Mouse (Mus musculus) lung, adult 2 months (tissue): Measurements from ENCODE around the gene Irf2bp1. TPM values are rescaled to one million over a fixed set of nuclear protein-coding genes. Genes with fewer than 3 reads are reported as not detected.

Source experiments
- DNase-seq: peaks from one replicate; pipeline ENCODE4 v3.0.0; 2022
- H3K4me1 ChIP-seq: fragments of 200-500 bp; 2 replicates; pipeline ENCODE4 v1.6.1; 2011; ENCODE audit warnings: low read length; ENCODE audit not compliant: control insufficient read depth, insufficient read depth
- H3K4me3 ChIP-seq: fragments of 200-500 bp; replicated peaks from 2 replicates; pipeline ENCODE3; 2011; ENCODE audit warnings: low read depth, mild to moderate bottlenecking, control low read depth, low read length; ENCODE audit errors: extremely low read depth
- CTCF ChIP-seq: fragments of 200-500 bp; IDR thresholded peaks from 2 replicates; pipeline ENCODE4 v1.5.1; 2011; ENCODE audit warnings: mild to moderate bottlenecking, low read length, control low read depth; ENCODE audit not compliant: insufficient read depth
- POLR2A ChIP-seq: fragments of 200-500 bp; IDR thresholded peaks from 2 replicates; pipeline ENCODE4 v1.6.1; 2011; ENCODE audit warnings: low read depth, mild to moderate bottlenecking, control low read depth, low read length, borderline replicate concordance; ENCODE audit errors: extremely low read depth
- WGBS: fragments of 180-500 bp; shearing (Covaris S2); methylation state at CpG from one replicate; pipeline ENCODE4 v1.1.7; 2018; 5-methylcytosine and 5-hydroxymethylcytosine counted together
- polyA plus RNA-seq: library from polyadenylated mRNA; depleted of rRNA; stranded (reverse); fragments of >200 nt; gene quantifications from 2 replicates; pipeline ENCODE4 v1.2.3, GENCODE M21; 2012; rRNA removed

Gene Irf2bp1
- polyA plus RNA-seq, 1 experiment, result 34.7 TPM

GRCm38 (mm10) chr7:19048006-19048527 is 44.2 kb downstream of the Irf2bp1 start:
- TF ChIP-seq CTCF (no peak), POLR2A (no peak)
- Histone ChIP-seq H3K4me3 (no peak overlapping the region), H3K4me1 (no peaks in the 10 kb centered on the region)
- 83% methylated on average over 14 of the region's 14 CpGs for WGBS
- DNase-seq, result no peak

GRCm38 (mm10) chr7:19049252-19049651 is 45.4 kb downstream of the Irf2bp1 start:
- WGBS, result 91% methylated on average over 5 of the region's 5 CpGs
- DNase-seq, result no peak
- H3K4me1 ChIP-seq, result no peaks in the 10 kb centered on the region
- TF ChIP-seq CTCF (no peak), POLR2A (no peak)
- H3K4me3 ChIP-seq, result no peak overlapping the region

GRCm38 (mm10) chr7:19050172-19050571 is 46.3 kb downstream of the Irf2bp1 start:
- WGBS, result 75% methylated on average over 8 of the region's 8 CpGs
- no peak for DNase-seq
- TF ChIP-seq CTCF (no peak), POLR2A (no peak)
- Histone ChIP-seq H3K4me3 (no peak overlapping the region), H3K4me1 (no peaks in the 10 kb centered on the region)

- no peak for TF ChIP-seq POLR2A
- no peak for TF ChIP-seq CTCF
- H3K4me3 ChIP-seq, result no peak overlapping the region
- WGBS, result 45% methylated on average over 4 of the region's 4 CpGs
- H3K4me1 ChIP-seq, result no peaks in the 10 kb centered on the region
- DNase-seq, result no peak
Observed at GRCm38 (mm10) chr7:19051161-19051560, 47.3 kb downstream of the Irf2bp1 start.

GRCm38 (mm10) chr7:19052345-19053135 is 48.7 kb downstream of the Irf2bp1 start:
- TF ChIP-seq POLR2A (no peak), CTCF (no peak)
- 89% methylated on average over 15 of the region's 15 CpGs for WGBS
- Histone ChIP-seq H3K4me3 (no peak overlapping the region), H3K4me1 (no peaks in the 10 kb centered on the region)
- DNase-seq, result no peak

GRCm38 (mm10) chr7:19053136-19053532 is 49.3 kb downstream of the Irf2bp1 start:
- WGBS, result 84% methylated on average over 7 of the region's 7 CpGs
- no peaks in the 10 kb centered on the region for H3K4me1 ChIP-seq
- H3K4me3 ChIP-seq, result no peak overlapping the region
- DNase-seq, result no peak
- TF ChIP-seq CTCF (no peak), POLR2A (no peak)

GRCm38 (mm10) chr7:19054047-19054776 is 50.4 kb downstream of the Irf2bp1 start, which contains the start of gene Rsph6a:
Rsph6a (plus strand) TSS chr7:19054690.
- TF ChIP-seq POLR2A, result no peak
- TF ChIP-seq CTCF, result peak; percentile 42
- 51% methylated on average over 33 of the region's 33 CpGs for WGBS
- no peak within 1 kb of the TSS for H3K4me3 ChIP-seq
- no peak for DNase-seq
- H3K4me1 ChIP-seq, result no peaks in the 10 kb centered on the region

GRCm38 (mm10) chr7:19054777-19055076 is 50.9 kb downstream of the Irf2bp1 start:
- TF ChIP-seq POLR2A (no peak), CTCF (no peak)
- no peak for DNase-seq
- 77% methylated on average over 9 of the region's 9 CpGs for WGBS
- Histone ChIP-seq H3K4me3 (no peak overlapping the region), H3K4me1 (no peaks in the 10 kb centered on the region)

GRCm38 (mm10) chr7:19055108-19055507 is 51.3 kb downstream of the Irf2bp1 start:
- TF ChIP-seq POLR2A, result no peak
- TF ChIP-seq CTCF, result no peak

More at GRCm38 (mm10) chr7:19055108-19055507, 51.3 kb downstream of the Irf2bp1 start:
- 85% methylated on average over 8 of the region's 8 CpGs for WGBS
- Histone ChIP-seq H3K4me3 (no peak overlapping the region), H3K4me1 (no peaks in the 10 kb centered on the region)
- no peak for DNase-seq

Other genes with a start within 250 kb of the Irf2bp1 start
- gene Psg19, start 205.5 kb upstream of the Irf2bp1 start, polyA plus RNA-seq, result 0.07 TPM in 1 of 2 replicates, not detected in the other
- 0.27 and 1.1 TPM in 2 replicates for gene Psg17, start 182.4 kb upstream of the Irf2bp1 start, polyA plus RNA-seq
- gene Mill2, start 164.1 kb upstream of the Irf2bp1 start, polyA plus RNA-seq, result 17.1 and 27.9 TPM in 2 replicates
- gene Pglyrp1, start 132.7 kb upstream of the Irf2bp1 start, polyA plus RNA-seq, result 46.7 and 112 TPM in 2 replicates
- 22.7 and 26.9 TPM in 2 replicates for gene Ccdc61, start 93.6 kb upstream of the Irf2bp1 start, polyA plus RNA-seq
- 4.2 and 5.0 TPM in 2 replicates for gene Nova2, start 78.2 kb upstream of the Irf2bp1 start, polyA plus RNA-seq
- gene Nanos2, start 16.6 kb upstream of the Irf2bp1 start, polyA plus RNA-seq, result 0.07 and 0.09 TPM in 2 replicates
- 7.2 and 10.2 TPM in 2 replicates for gene Mypop, start 12.8 kb upstream of the Irf2bp1 start, polyA plus RNA-seq
- gene Foxa3, start 19.5 kb downstream of the Irf2bp1 start, polyA plus RNA-seq, result 0.39 and 0.60 TPM in 2 replicates
- 69.3 and 76.1 TPM in 2 replicates for gene Sympk, start 20.3 kb downstream of the Irf2bp1 start, polyA plus RNA-seq
- gene Rsph6a, start 50.6 kb downstream of the Irf2bp1 start, polyA plus RNA-seq, result not detected in 2 replicates
- gene Dmwd, start 72.2 kb downstream of the Irf2bp1 start, polyA plus RNA-seq, result 94.6 and 101 TPM in 2 replicates
- 209 and 259 TPM in 2 replicates for gene Dmpk, start 79.8 kb downstream of the Irf2bp1 start, polyA plus RNA-seq
- 39.6 and 47.2 TPM in 2 replicates for gene Six5, start 90.5 kb downstream of the Irf2bp1 start, polyA plus RNA-seq
- gene Gm4969, start 114.3 kb downstream of the Irf2bp1 start, polyA plus RNA-seq, result not detected in 2 replicates
- gene Fbxo46, start 115.8 kb downstream of the Irf2bp1 start, polyA plus RNA-seq, result 10.7 and 12.3 TPM in 2 replicates
- 11.1 and 14.9 TPM in 2 replicates for gene Qpctl, start 145.2 kb downstream of the Irf2bp1 start, polyA plus RNA-seq
- 16.2 and 20.1 TPM in 2 replicates for gene Snrpd2, start 145.7 kb downstream of the Irf2bp1 start, polyA plus RNA-seq
- 0.19 and 0.24 TPM in 2 replicates for gene Gipr, start 162.1 kb downstream of the Irf2bp1 start, polyA plus RNA-seq
- 73.7 and 81.5 TPM in 2 replicates for gene Eml2, start 172.4 kb downstream of the Irf2bp1 start, polyA plus RNA-seq
- gene Gpr4, start 208.5 kb downstream of the Irf2bp1 start, polyA plus RNA-seq, result 21.6 and 29.5 TPM in 2 replicates
- 24.6 and 27.6 TPM in 2 replicates for gene Opa3, start 224.3 kb downstream of the Irf2bp1 start, polyA plus RNA-seq